Mouse (Mus musculus) liver, adult 2 months (tissue): ENCODE data around the gene Spaca4. TPM values are rescaled to one million over a fixed set of nuclear protein-coding genes. Genes with fewer than 3 reads are reported as not detected.

Experiments
- DNase-seq: peaks from one replicate; pipeline ENCODE4 v3.0.0-alpha.2; 2011; ENCODE audit warnings: low read depth, low spot score; ENCODE audit errors: extremely low read depth
- H3K27ac ChIP-seq: fragments of 200-500 bp; replicated peaks from 2 replicates; pipeline ENCODE4 v1.5.1; 2012; ENCODE audit warnings: low read depth, mild to moderate bottlenecking, control low read depth, inconsistent platforms, low read length; ENCODE audit not compliant: insufficient read depth
- H3K27me3 ChIP-seq: fragments of 200-500 bp; 2 replicates; pipeline ENCODE4 v1.6.1; 2012; ENCODE audit warnings: mild to moderate bottlenecking, moderate library complexity, low read length, inconsistent platforms; ENCODE audit not compliant: control insufficient read depth, insufficient read depth
- H3K36me3 ChIP-seq: fragments of 200-500 bp; 2 replicates; pipeline ENCODE4 v1.6.1; 2012; ENCODE audit warnings: low read length, inconsistent platforms; ENCODE audit not compliant: control insufficient read depth, insufficient read depth
- H3K4me1 ChIP-seq: fragments of 200-500 bp; 2 replicates; pipeline ENCODE4 v1.6.1; 2011; ENCODE audit warnings: low read length; ENCODE audit not compliant: control insufficient read depth, insufficient read depth
- H3K4me3 ChIP-seq: fragments of 200-500 bp; 2 replicates; pipeline ENCODE4 v1.5.1; 2011; ENCODE audit warnings: low read depth, mild to moderate bottlenecking, control low read depth, low read length, moderate library complexity; ENCODE audit not compliant: insufficient read depth
- H3K79me2 ChIP-seq: fragments of 200-500 bp; 2 replicates; pipeline ENCODE4 v1.6.1; 2012; ENCODE audit warnings: inconsistent platforms, mild to moderate bottlenecking, low read length, moderate library complexity; ENCODE audit not compliant: control insufficient read depth, insufficient read depth
- H3K9ac ChIP-seq: fragments of 200-500 bp; 2 replicates; pipeline ENCODE4 v1.6.1; 2012; ENCODE audit warnings: low read depth, mild to moderate bottlenecking, control low read depth, inconsistent platforms, low read length
- CTCF ChIP-seq: fragments of 200-500 bp; IDR thresholded peaks from 2 replicates; pipeline ENCODE4 v1.5.1; 2011; ENCODE audit warnings: low read depth, low read length, control low read depth
- POLR2A ChIP-seq: fragments of 200-500 bp; IDR thresholded peaks from 2 replicates; pipeline ENCODE4 v1.6.1; 2011; ENCODE audit warnings: low read length, control low read depth; ENCODE audit not compliant: insufficient read depth; ENCODE audit errors: extremely low read depth
- WGBS: fragments of 180-500 bp; shearing (Covaris S2); methylation state at CpG from one replicate; pipeline ENCODE4 v1.1.7; 2018; 5-methylcytosine and 5-hydroxymethylcytosine counted together
- polyA plus RNA-seq: library from polyadenylated mRNA; depleted of rRNA; stranded (reverse); fragments of >200 nt; gene quantifications from 2 replicates; pipeline ENCODE4 v1.2.3, GENCODE M21; 2012
- total RNA-seq: library from RNA; depleted of rRNA; stranded (reverse); fragments of >200 nt; gene quantifications from 2 replicates; pipeline ENCODE4 v1.2.3, GENCODE M21; 2014

Spaca4 gene
- total and polyA plus RNA-seq, 2 experiments: not detected

GRCm38 (mm10) chr7:45689099-45689498 lies 36.5 kb downstream of the Spaca4 start:
- no peaks in the 10 kb centered on the region for H3K36me3 ChIP-seq
- peaks cover 2% of the 10 kb centered on the region; the same call in 1 of the 2 replicates for H3K4me1 ChIP-seq
- H3K27ac ChIP-seq: no peak overlapping the region
- H3K79me2 ChIP-seq: no peaks in the 10 kb centered on the region
- no peaks in the 10 kb centered on the region; the same call in 1 of the 2 replicates for H3K27me3 ChIP-seq
- no peak overlapping the region for H3K4me3 ChIP-seq
- DNase-seq: no peak
- 82% methylated on average over 6 of the region's 6 CpGs for WGBS
- TF ChIP-seq POLR2A: no peak
- TF ChIP-seq CTCF: no peak
- H3K9ac ChIP-seq: no peak overlapping the region

GRCm38 (mm10) chr7:45686841-45687240 lies 38.8 kb downstream of the Spaca4 start:
- H3K36me3 ChIP-seq: no peaks in the 10 kb centered on the region
- H3K27me3 ChIP-seq: no peaks in the 10 kb centered on the region
- H3K9ac ChIP-seq: no peak overlapping the region
- peaks cover 2% of the 10 kb centered on the region; the same call in 1 of the 2 replicates for H3K4me1 ChIP-seq
- WGBS: 60% methylated on average over 3 of the region's 3 CpGs
- H3K79me2 ChIP-seq: no peaks in the 10 kb centered on the region
- DNase-seq: no peak
- TF ChIP-seq POLR2A (no peak), CTCF (no peak)
- H3K27ac ChIP-seq: no peak overlapping the region
- no peak overlapping the region for H3K4me3 ChIP-seq

GRCm38 (mm10) chr7:45685811-45686210 lies 39.8 kb downstream of the Spaca4 start:
- DNase-seq: no peak
- WGBS: 67% methylated on average over 10 of the region's 10 CpGs
- peaks cover 2% of the 10 kb centered on the region; the same call in 1 of the 2 replicates for H3K4me1 ChIP-seq
- no peak overlapping the region for H3K4me3 ChIP-seq
- no peak overlapping the region for H3K27ac ChIP-seq
- no peaks in the 10 kb centered on the region for H3K79me2 ChIP-seq
- no peak for TF ChIP-seq CTCF
- no peaks in the 10 kb centered on the region for H3K36me3 ChIP-seq
- no peak overlapping the region for H3K9ac ChIP-seq
- H3K27me3 ChIP-seq: no peaks in the 10 kb centered on the region

DNA sequence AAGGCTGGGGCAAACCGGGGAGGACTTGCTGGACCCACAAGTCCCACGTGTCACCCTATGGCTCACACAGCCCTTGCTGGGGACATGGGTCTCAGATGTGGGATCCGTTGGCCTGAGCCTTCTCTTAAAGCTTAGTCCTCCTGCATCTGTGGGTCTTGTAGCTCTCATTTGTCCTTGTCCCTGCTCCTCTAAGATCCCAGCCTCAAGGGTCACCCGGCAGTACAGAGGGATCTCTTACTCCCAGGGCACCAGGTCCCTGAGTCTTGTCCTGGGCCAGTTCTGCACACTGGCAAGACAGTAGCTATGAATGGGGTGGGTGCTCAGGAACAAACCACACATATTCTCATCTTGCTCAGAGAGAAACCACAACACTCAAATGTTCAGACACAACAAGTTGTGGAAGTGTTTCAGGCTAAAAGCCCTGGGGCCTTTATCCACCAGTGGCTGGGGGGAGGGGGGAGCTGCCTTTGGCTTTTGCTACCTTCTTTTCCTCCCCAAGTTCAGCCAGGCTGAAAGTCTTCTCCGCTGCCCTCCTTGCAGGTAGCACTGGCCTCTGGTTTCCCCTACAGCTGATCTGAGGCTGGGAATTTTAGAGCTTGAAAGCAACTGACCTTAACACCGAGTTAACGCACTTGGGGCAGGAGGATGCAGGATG lies 42.1 kb downstream of the Spaca4 start, which contains the start of gene Ntn5:
TSS of gene Ntn5 (plus strand) at position 627 of the 655 bp plus-strand sequence.
- H3K27me3 ChIP-seq: no peaks in the 10 kb centered on the region
- H3K4me3 ChIP-seq: no peak within 1 kb of the TSS
- H3K27ac ChIP-seq: no peak within 1 kb of the TSS
- no peak for DNase-seq
- no peak within 1 kb of the TSS for H3K9ac ChIP-seq
- H3K79me2 ChIP-seq: no peaks in the 10 kb centered on the region
- H3K36me3 ChIP-seq: no peaks in the 10 kb centered on the region
- H3K4me1 ChIP-seq: peaks cover 2% of the 10 kb centered on the region; the same call in 1 of the 2 replicates
- WGBS: 79% methylated on average over 7 of the region's 7 CpGs
- TF ChIP-seq POLR2A (no peak), CTCF (no peak)

DNA sequence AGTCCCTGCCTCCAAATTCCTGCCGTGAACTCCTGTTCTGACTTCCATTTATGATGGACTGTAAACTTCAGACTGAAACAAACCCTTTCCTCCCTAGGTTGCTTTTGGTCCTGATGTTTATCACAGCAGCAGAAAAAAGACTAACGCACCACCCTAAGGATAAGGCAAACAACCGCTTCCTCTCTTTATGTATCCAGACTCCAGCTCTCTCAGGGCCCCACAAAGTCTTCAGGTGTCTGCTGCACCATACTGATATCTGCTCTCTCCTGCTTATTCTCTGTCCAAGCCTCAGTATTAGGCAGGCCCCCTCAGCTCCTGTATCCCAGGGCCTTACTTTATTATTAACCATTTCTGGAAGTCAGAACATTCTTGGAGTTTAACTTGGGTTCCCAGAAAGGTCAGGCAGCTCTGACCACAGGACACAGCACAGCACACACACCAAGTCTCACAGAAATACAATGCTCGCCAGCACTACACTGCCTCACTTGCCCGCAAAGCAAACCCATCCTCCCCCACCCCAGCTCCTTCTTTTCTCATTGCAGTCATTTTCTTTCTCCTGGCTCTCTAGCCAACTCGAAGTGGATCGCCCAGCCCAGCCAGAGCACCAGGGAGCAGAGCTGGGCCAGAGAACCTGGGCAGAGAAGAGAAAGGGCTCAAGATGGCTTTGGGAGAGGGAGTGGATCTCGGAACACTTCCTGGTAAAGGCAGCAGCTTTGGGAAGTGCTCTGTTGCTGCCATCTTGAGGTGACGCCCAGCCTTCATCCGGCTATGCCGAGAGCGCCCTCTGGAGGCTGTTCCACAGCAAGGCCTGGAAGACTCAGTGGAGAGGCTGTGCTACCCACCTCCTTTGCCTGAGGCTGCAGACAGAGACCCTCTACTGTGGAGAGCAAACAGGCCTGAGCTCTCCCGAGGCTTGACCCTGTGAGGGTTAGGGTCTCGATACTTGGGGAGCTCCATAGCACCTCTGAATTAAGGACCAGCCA lies 43.2 kb downstream of the Spaca4 start:
- peak; percentile 62 for DNase-seq
- Histone ChIP-seq H3K4me1 (peaks cover 2% of the 10 kb centered on the region; the same call in 1 of the 2 replicates), H3K79me2 (no peaks in the 10 kb centered on the region), H3K27me3 (no peaks in the 10 kb centered on the region), H3K27ac (no peak overlapping the region), H3K4me3 (no peak overlapping the region), H3K36me3 (no peaks in the 10 kb centered on the region), H3K9ac (no peak overlapping the region)
- TF ChIP-seq CTCF (peak; percentile 99), POLR2A (no peak)
- 33% methylated on average over 14 of the region's 14 CpGs for WGBS
